Mouse (Mus musculus) cerebellum, adult 2 months (tissue): ENCODE results near the gene Nfyb.

Experiments
- CTCF ChIP-seq: fragments of 200-500 bp; IDR thresholded peaks from 2 replicates; pipeline ENCODE4 v1.5.1; 2011; ENCODE audit warnings: low read depth, mild to moderate bottlenecking, control low read depth, low read length, moderate library complexity, borderline replicate concordance; ENCODE audit not compliant: insufficient read depth
- POLR2A ChIP-seq: fragments of 200-500 bp; IDR thresholded peaks from 2 replicates; pipeline ENCODE4 v1.6.1; 2011; ENCODE audit warnings: low read length, control low read depth, borderline replicate concordance; ENCODE audit not compliant: insufficient read depth

- TF ChIP-seq CTCF = no peak
- no peak; the same call in 1 of the 2 replicates for TF ChIP-seq POLR2A
Measured at GRCm38 (mm10) chr10:82795767-82796166, 31.8 kb upstream of the Nfyb start.
